Mouse (Mus musculus) kidney, postnatal 0 days (tissue): ENCODE results near the gene Txk. TPM values are rescaled to one million over a fixed set of nuclear protein-coding genes. Genes with fewer than 3 reads are reported as not detected.

Source experiments
- ATAC-seq: fragments of 200-750 bp; cut with Nextera tagmentation; replicated peaks from 2 replicates; pipeline ENCODE4 v1.8.0; 2017; ENCODE audit warnings: low read depth, moderate number of reproducible peaks, moderate TSS enrichment, moderate library complexity; ENCODE audit not compliant: low FRiP score
- DNase-seq: peaks from one replicate; pipeline ENCODE4 v3.0.0-alpha.2; 2016; ENCODE audit warnings: low spot score
- H3K27ac ChIP-seq: fragments of 300-500 bp; sonication (generic); 2 replicates; pipeline ENCODE4 v1.5.1; 2014; ENCODE audit warnings: mild to moderate bottlenecking
- H3K27me3 ChIP-seq: fragments of 300-500 bp; sonication (generic); 2 replicates; pipeline ENCODE4 v1.6.1; 2014; ENCODE audit warnings: low read length, mixed read lengths; ENCODE audit not compliant: insufficient read depth
- H3K36me3 ChIP-seq: fragments of 300-500 bp; sonication (generic); 2 replicates; pipeline ENCODE4 v1.6.1; 2014; ENCODE audit warnings: low read length, mixed read lengths; ENCODE audit not compliant: insufficient read depth
- H3K4me1 ChIP-seq: fragments of 300-500 bp; sonication (generic); replicated peaks from 2 replicates; pipeline ENCODE4 v1.6.1; 2014; ENCODE audit warnings: antibody characterized with exemption, low read length, mixed read lengths; ENCODE audit not compliant: insufficient read depth
- H3K4me2 ChIP-seq: fragments of 300-500 bp; sonication (generic); 2 replicates; pipeline ENCODE4 v1.6.1; 2014; ENCODE audit warnings: mild to moderate bottlenecking, low read length, moderate library complexity, mixed read lengths
- H3K4me3 ChIP-seq: fragments of 300-500 bp; sonication (generic); replicated peaks from 2 replicates; pipeline ENCODE4 v1.5.1; 2014; ENCODE audit warnings: low read depth, low read length
- H3K9ac ChIP-seq: fragments of 300-500 bp; sonication (generic); 2 replicates; pipeline ENCODE4 v1.6.1; 2014; ENCODE audit warnings: low read depth, low read length
- H3K9me3 ChIP-seq: fragments of 300-500 bp; sonication (generic); replicated peaks from 2 replicates; pipeline ENCODE4 v1.6.1; 2016; ENCODE audit warnings: low read length, inconsistent platforms, mixed read lengths
- CTCF ChIP-seq: IDR thresholded peaks from 2 replicates; pipeline ENCODE4 v1.5.1; 2016; ENCODE audit warnings: antibody characterized with exemption, low read depth, mild to moderate bottlenecking, moderate library complexity
- WGBS: fragments of 180-500 bp; shearing (Covaris S2); extraction: QIAGEN DNeasy Blood & Tissue Kit; methylation state at CpG from one replicate; pipeline ENCODE4 v1.1.7; 2014; 5-methylcytosine and 5-hydroxymethylcytosine counted together
- polyA plus RNA-seq: library from polyadenylated mRNA; unstranded; fragments of >200 nt; fragmentation: Nextera tagmentation; extraction: Ambion mirVana; gene quantifications from 2 replicates; pipeline ENCODE4 v1.2.1, GENCODE M21; 2015

Gene Txk
- polyA plus RNA-seq, 1 experiment from 2014 or later = 0.45 TPM

GRCm38 (mm10) chr5:72706722-72707121 lies 45.9 kb downstream of the Txk start:
- H3K4me2 ChIP-seq = peak overlapping the region; percentile 47
- TF ChIP-seq CTCF = no peak
- DNase-seq (no peak), ATAC-seq (peak; percentile 37; the same call in 1 of the 2 replicates)
- H3K27ac ChIP-seq = no peak overlapping the region
- 34% methylated on average over 10 of the region's 10 CpGs for WGBS
- 0 out of 2 replicates have a peak, but pooled peaks cover 4% of the 10 kb centered on the region for H3K4me1 ChIP-seq
- H3K9me3 ChIP-seq = no peaks in the 10 kb centered on the region
- H3K9ac ChIP-seq = no peak overlapping the region
- H3K27me3 ChIP-seq = no peaks in the 10 kb centered on the region
- H3K4me3 ChIP-seq = 0 out of 2 replicates have a peak overlapping the region, but pooled peaks have one; percentile 5
- H3K36me3 ChIP-seq = no peaks in the 10 kb centered on the region

- Histone ChIP-seq H3K36me3 (no peaks in the 10 kb centered on the region), H3K27ac (no peak overlapping the region), H3K9ac (no peak overlapping the region), H3K4me1 (0 out of 2 replicates have a peak, but pooled peaks cover 4% of the 10 kb centered on the region), H3K9me3 (no peaks in the 10 kb centered on the region), H3K27me3 (no peaks in the 10 kb centered on the region), H3K4me3 (0 out of 2 replicates have a peak overlapping the region, but pooled peaks have one; percentile 5), H3K4me2 (peak overlapping the region; percentile 47)
- DNase-seq (no peak), ATAC-seq (0 out of 2 replicates have a peak, but pooled peaks have one; percentile 9)
- no peak for TF ChIP-seq CTCF
- 27% methylated on average over 10 of the region's 10 CpGs for WGBS
Measured at GRCm38 (mm10) chr5:72706095-72706494, 46.5 kb downstream of the Txk start.

DNA sequence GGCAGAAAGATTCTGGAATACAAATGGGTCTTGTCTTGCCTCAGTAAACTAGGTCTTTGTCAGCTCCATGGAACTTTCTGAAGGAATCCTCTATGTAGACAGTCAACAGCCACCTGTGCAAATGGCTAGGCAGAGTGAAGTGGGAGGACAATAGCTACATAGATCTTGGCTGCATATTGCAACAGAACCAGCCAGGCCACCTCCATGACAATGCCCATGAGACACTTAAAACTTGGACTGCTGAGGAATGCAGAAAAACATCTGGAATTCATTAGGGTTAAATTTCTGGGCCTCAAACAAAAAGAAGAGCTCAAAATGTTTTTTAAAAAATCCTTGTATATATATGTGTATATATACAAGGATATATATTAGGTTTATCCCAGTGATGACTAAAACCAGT lies 50.4 kb downstream of the Txk start:
- H3K9ac ChIP-seq = no peak overlapping the region
- H3K4me1 ChIP-seq = no peaks in the 10 kb centered on the region
- ATAC-seq (no peak), DNase-seq (no peak)
- no peak overlapping the region for H3K4me3 ChIP-seq
- no peak overlapping the region for H3K27ac ChIP-seq
- no peaks in the 10 kb centered on the region for H3K9me3 ChIP-seq
- H3K4me2 ChIP-seq = no peak overlapping the region
- no peak for TF ChIP-seq CTCF
- no peaks in the 10 kb centered on the region for H3K36me3 ChIP-seq
- H3K27me3 ChIP-seq = no peaks in the 10 kb centered on the region

- no peak for ATAC-seq
- TF ChIP-seq CTCF = no peak
- Histone ChIP-seq H3K27ac (no peak overlapping the region), H3K27me3 (no peaks in the 10 kb centered on the region), H3K4me3 (no peak overlapping the region), H3K4me2 (no peak overlapping the region), H3K4me1 (no peaks in the 10 kb centered on the region), H3K9me3 (no peaks in the 10 kb centered on the region), H3K36me3 (no peaks in the 10 kb centered on the region), H3K9ac (no peak overlapping the region)
- 59% methylated on average over 2 of the region's 2 CpGs for WGBS
- DNase-seq = no peak
Measured at GRCm38 (mm10) chr5:72699500-72699818, 53.1 kb downstream of the Txk start.

GRCm38 (mm10) chr5:72698818-72699499 lies 53.6 kb downstream of the Txk start:
- Histone ChIP-seq H3K9ac (no peak overlapping the region), H3K9me3 (no peaks in the 10 kb centered on the region), H3K27ac (no peak overlapping the region), H3K4me1 (no peaks in the 10 kb centered on the region), H3K36me3 (no peaks in the 10 kb centered on the region), H3K4me2 (no peak overlapping the region), H3K27me3 (no peaks in the 10 kb centered on the region), H3K4me3 (no peak overlapping the region)
- ATAC-seq = no peak
- DNase-seq = no peak
- WGBS = 72% methylated on average over 7 of the region's 7 CpGs
- TF ChIP-seq CTCF = no peak

DNA sequence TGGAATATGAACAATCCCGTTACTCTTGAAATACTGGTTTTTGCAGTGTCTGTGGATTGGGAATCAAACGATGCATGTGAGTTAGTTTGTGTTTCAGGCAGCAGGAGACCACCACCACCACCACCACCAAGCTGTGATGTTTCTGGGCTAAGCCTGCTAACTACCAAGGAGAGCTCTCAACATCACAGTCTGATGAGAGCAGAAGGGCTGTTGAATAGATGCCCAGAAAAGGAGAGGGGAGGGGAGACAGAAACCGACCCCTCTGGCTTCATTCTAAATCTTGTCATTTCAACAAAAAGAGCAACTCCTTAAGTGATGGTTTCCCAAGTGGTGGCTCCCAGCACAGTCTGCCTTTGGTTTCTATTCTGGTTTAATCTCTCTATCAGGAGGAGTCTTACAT lies 54.2 kb downstream of the Txk start:
- WGBS = 73% methylated on average over 3 of the region's 3 CpGs
- Histone ChIP-seq H3K4me1 (no peaks in the 10 kb centered on the region), H3K36me3 (no peaks in the 10 kb centered on the region), H3K9ac (no peak overlapping the region), H3K27me3 (no peaks in the 10 kb centered on the region), H3K4me2 (no peak overlapping the region), H3K4me3 (no peak overlapping the region), H3K9me3 (no peaks in the 10 kb centered on the region), H3K27ac (no peak overlapping the region)
- DNase-seq (no peak), ATAC-seq (no peak)
- TF ChIP-seq CTCF = no peak

DNA sequence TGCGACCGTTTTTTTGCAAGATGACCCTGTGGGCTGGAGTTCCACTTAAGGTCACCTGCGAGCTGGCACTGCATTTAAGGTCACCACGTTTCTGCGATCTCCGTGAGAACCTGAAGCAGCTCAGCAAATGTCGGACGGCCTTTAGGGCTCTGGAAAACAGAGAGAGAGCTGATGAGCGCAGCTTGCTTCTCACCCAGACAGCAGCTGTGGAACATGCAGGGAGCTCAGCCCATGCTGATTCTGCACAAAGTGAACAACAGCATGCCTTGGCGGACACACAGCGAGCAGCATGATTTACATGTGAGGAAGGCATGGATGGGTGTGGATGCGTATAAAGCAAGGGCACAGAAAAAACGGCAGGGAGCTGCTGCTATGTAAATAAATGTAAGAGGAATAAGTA lies 56.1 kb downstream of the Txk start:
- no peak for DNase-seq
- TF ChIP-seq CTCF = no peak
- no peaks in the 10 kb centered on the region for H3K27me3 ChIP-seq
- no peak for ATAC-seq
- no peak overlapping the region for H3K4me3 ChIP-seq
- H3K4me1 ChIP-seq = no peaks in the 10 kb centered on the region
- no peaks in the 10 kb centered on the region for H3K36me3 ChIP-seq
- no peak overlapping the region for H3K9ac ChIP-seq
- no peak overlapping the region for H3K27ac ChIP-seq
- H3K9me3 ChIP-seq = no peaks in the 10 kb centered on the region
- 65% methylated on average over 13 of the region's 13 CpGs for WGBS
- H3K4me2 ChIP-seq = no peak overlapping the region
